Mouse (Mus musculus): ENCODE results near the gene Nhsl1.

Gene Nhsl1

GRCm38 (mm10) chr10:18393740-18394139, 75.0 kb downstream of the Nhsl1 start:
- no peak for ATAC-seq (ENCODE audit: insufficient number of reproducible peaks, low FRiP score, low TSS enrichment)

- no peak for ATAC-seq (ENCODE audit: insufficient number of reproducible peaks, low FRiP score, low TSS enrichment)
These were observed 75.5 kb downstream of the Nhsl1 start for GRCm38 (mm10) chr10:18394270-18394669.

GRCm38 (mm10) chr10:18400089-18400644, 81.4 kb downstream of the Nhsl1 start:
- no peak for ATAC-seq (ENCODE audit: insufficient number of reproducible peaks, low FRiP score, low TSS enrichment)

- no peak for ATAC-seq (ENCODE audit: insufficient number of reproducible peaks, low FRiP score, low TSS enrichment)
These were observed 82.2 kb downstream of the Nhsl1 start for GRCm38 (mm10) chr10:18400998-18401397.

- ATAC-seq (ENCODE audit: insufficient number of reproducible peaks, low FRiP score, low TSS enrichment) = no peak
These were observed 85.2 kb downstream of the Nhsl1 start for GRCm38 (mm10) chr10:18403992-18404391.

- no peak for ATAC-seq (ENCODE audit: insufficient number of reproducible peaks, low FRiP score, low TSS enrichment)
These were observed 85.9 kb downstream of the Nhsl1 start for GRCm38 (mm10) chr10:18404679-18405078.

GRCm38 (mm10) chr10:18407062-18407830, 88.5 kb downstream of the Nhsl1 start:
- ATAC-seq (ENCODE audit: insufficient number of reproducible peaks, low FRiP score, low TSS enrichment) = peak; percentile 77

- no peak for ATAC-seq (ENCODE audit: insufficient number of reproducible peaks, low FRiP score, low TSS enrichment)
These were observed 89.3 kb downstream of the Nhsl1 start for GRCm38 (mm10) chr10:18408128-18408527.

- 0 out of 2 replicates have a peak, but pooled peaks have one; percentile 26 for ATAC-seq (ENCODE audit: insufficient number of reproducible peaks, low FRiP score, low TSS enrichment)
These were observed 89.8 kb downstream of the Nhsl1 start for GRCm38 (mm10) chr10:18408635-18409034.

GRCm38 (mm10) chr10:18409068-18409467, 90.3 kb downstream of the Nhsl1 start:
- no peak for ATAC-seq (ENCODE audit: insufficient number of reproducible peaks, low FRiP score, low TSS enrichment)

- ATAC-seq (ENCODE audit: insufficient number of reproducible peaks, low FRiP score, low TSS enrichment) = no peak
These were observed 92.5 kb downstream of the Nhsl1 start for GRCm38 (mm10) chr10:18411266-18411665.

GRCm38 (mm10) chr10:18415946-18416345, 97.2 kb downstream of the Nhsl1 start:
- ATAC-seq (ENCODE audit: insufficient number of reproducible peaks, low FRiP score, low TSS enrichment) = no peak

GRCm38 (mm10) chr10:18418160-18418559, 99.4 kb downstream of the Nhsl1 start:
- ATAC-seq (ENCODE audit: insufficient number of reproducible peaks, low FRiP score, low TSS enrichment) = no peak

GRCm38 (mm10) chr10:18419508-18419907, 100.7 kb downstream of the Nhsl1 start:
- no peak for ATAC-seq (ENCODE audit: insufficient number of reproducible peaks, low FRiP score, low TSS enrichment)

GRCm38 (mm10) chr10:18420259-18421000, 101.6 kb downstream of the Nhsl1 start:
- ATAC-seq (ENCODE audit: insufficient number of reproducible peaks, low FRiP score, low TSS enrichment) = no peak

GRCm38 (mm10) chr10:18422968-18423367, 104.2 kb downstream of the Nhsl1 start:
- ATAC-seq (ENCODE audit: insufficient number of reproducible peaks, low FRiP score, low TSS enrichment) = no peak

GRCm38 (mm10) chr10:18423557-18423956, 104.8 kb downstream of the Nhsl1 start:
- ATAC-seq (ENCODE audit: insufficient number of reproducible peaks, low FRiP score, low TSS enrichment) = no peak

GRCm38 (mm10) chr10:18427866-18428265, 109.1 kb downstream of the Nhsl1 start:
- no peak for ATAC-seq (ENCODE audit: insufficient number of reproducible peaks, low FRiP score, low TSS enrichment)

- no peak for ATAC-seq (ENCODE audit: insufficient number of reproducible peaks, low FRiP score, low TSS enrichment)
These were observed 110.7 kb downstream of the Nhsl1 start for GRCm38 (mm10) chr10:18429533-18429932.

GRCm38 (mm10) chr10:18430141-18430540, 111.4 kb downstream of the Nhsl1 start:
- no peak for ATAC-seq (ENCODE audit: insufficient number of reproducible peaks, low FRiP score, low TSS enrichment)

- peak; percentile 67 for ATAC-seq (ENCODE audit: insufficient number of reproducible peaks, low FRiP score, low TSS enrichment)
These were observed 112.2 kb downstream of the Nhsl1 start for GRCm38 (mm10) chr10:18430973-18431372.
